Mouse (Mus musculus) heart, embryonic 14.5 days (tissue): Measurements from ENCODE around the gene Pdpn. TPM values are rescaled to one million over a fixed set of nuclear protein-coding genes. Genes with fewer than 3 reads are reported as not detected.

Source experiments
- ATAC-seq: fragments of 200-750 bp; cut with Nextera tagmentation; 2 replicates; pipeline ENCODE4 v1.8.0; 2017; ENCODE audit warnings: low read depth, moderate TSS enrichment; ENCODE audit not compliant: insufficient number of reproducible peaks, insufficient read depth, low FRiP score
- H3K27ac ChIP-seq, 2 experiments: fragments of 200-500 bp in 1 of 2; fragments of 300-500 bp in 1 of 2; sonication (generic) in 1 of 2; replicated peaks in 1 of 2; 2 replicates each; pipeline ENCODE4 v1.5.1; 2012 to 2014; ENCODE audit warnings: low read depth in 2 of 2, low read length in 2 of 2, control low read depth in 1 of 2, mild to moderate bottlenecking in 1 of 2, mixed read lengths in 1 of 2; ENCODE audit not compliant: control insufficient read depth in 1 of 2, insufficient read depth in 1 of 2
- H3K27me3 ChIP-seq: fragments of 300-500 bp; sonication (generic); 2 replicates; pipeline ENCODE4 v1.6.1; 2014; ENCODE audit warnings: mild to moderate bottlenecking, low read length, control low read depth; ENCODE audit not compliant: control insufficient read depth, insufficient read depth
- H3K36me3 ChIP-seq: fragments of 300-500 bp; sonication (generic); 2 replicates; pipeline ENCODE4 v1.6.1; 2014; ENCODE audit warnings: mild to moderate bottlenecking, control low read depth, low read length, mixed read lengths; ENCODE audit not compliant: control insufficient read depth, insufficient read depth
- H3K4me1 ChIP-seq, 2 experiments: fragments of 200-500 bp in 1 of 2; fragments of 300-500 bp in 1 of 2; sonication (generic) in 1 of 2; 2 replicates each; pipeline ENCODE4 v1.6.1; 2012 to 2014; ENCODE audit warnings: low read length in 2 of 2, control low read depth in 1 of 2, mixed read lengths in 1 of 2; ENCODE audit not compliant: control insufficient read depth in 2 of 2, insufficient read depth in 2 of 2
- H3K4me2 ChIP-seq: fragments of 300-500 bp; sonication (generic); 2 replicates; pipeline ENCODE4 v1.6.1; 2014; ENCODE audit warnings: mild to moderate bottlenecking, low read length
- H3K4me3 ChIP-seq, 2 experiments: fragments of 200-500 bp in 1 of 2; fragments of 300-500 bp in 1 of 2; sonication (generic) in 1 of 2; 2 replicates each; pipeline ENCODE4 v1.5.1; 2012 to 2014; ENCODE audit warnings: low read length in 2 of 2, mild to moderate bottlenecking in 2 of 2, control low read depth in 1 of 2, low read depth in 1 of 2, moderate library complexity in 1 of 2; ENCODE audit not compliant: control insufficient read depth in 1 of 2, insufficient read depth in 1 of 2
- H3K9ac ChIP-seq: fragments of 300-500 bp; sonication (generic); 2 replicates; pipeline ENCODE4 v1.6.1; 2014; ENCODE audit warnings: mild to moderate bottlenecking, low read length
- H3K9me3 ChIP-seq: fragments of 300-500 bp; sonication (generic); 2 replicates; pipeline ENCODE4 v1.6.1; 2016; ENCODE audit warnings: low read length, control low read depth; ENCODE audit not compliant: control insufficient read depth
- WGBS: fragments of 180-500 bp; shearing (Covaris S2); extraction: QIAGEN DNeasy Blood & Tissue Kit; methylation state at CpG from one replicate; pipeline ENCODE4 v1.1.7; 2014; 5-methylcytosine and 5-hydroxymethylcytosine counted together
- polyA plus RNA-seq: library from polyadenylated mRNA; unstranded; fragments of >200 nt; fragmentation: Nextera tagmentation; extraction: Ambion mirVana; gene quantifications from 2 replicates; pipeline ENCODE4 v1.2.1, GENCODE M21; 2014

Gene Pdpn
- polyA plus RNA-seq, 1 experiment from 2014 or later = 26.9 TPM

DNA sequence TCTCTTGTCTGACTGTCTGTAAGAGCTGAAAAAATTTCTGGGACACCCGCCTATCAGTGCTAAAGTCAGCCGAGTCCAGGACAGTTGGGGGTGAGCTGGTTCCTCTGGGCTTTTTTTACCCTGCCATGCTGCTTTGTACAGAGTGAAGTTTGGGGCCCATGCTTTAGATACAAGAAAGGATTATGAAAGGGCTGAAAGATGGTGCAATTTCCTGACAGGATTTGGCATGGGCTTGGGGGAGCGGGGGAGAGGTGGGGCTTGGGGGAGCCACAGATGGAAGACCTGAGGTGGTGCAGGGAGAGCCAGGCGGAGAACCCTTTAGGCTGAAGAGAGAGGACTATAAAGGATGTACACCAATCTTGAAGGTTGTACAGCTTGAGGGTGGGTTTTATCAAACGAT, 60.2 kb downstream of the Pdpn start:
- H3K36me3 ChIP-seq = no peaks in the 10 kb centered on the region
- H3K9me3 ChIP-seq = peaks cover 3% of the 10 kb centered on the region; the same call in 1 of the 2 replicates
- H3K27me3 ChIP-seq = no peaks in the 10 kb centered on the region
- H3K4me1 ChIP-seq = peaks cover 0 to 2% of the 10 kb centered on the region in 2 experiments; a peak in 1 of 4 replicates
- no peak for ATAC-seq
- H3K27ac ChIP-seq = no peak overlapping the region
- H3K9ac ChIP-seq = no peak overlapping the region
- WGBS = 86% methylated on average over 5 of the region's 5 CpGs
- no peak overlapping the region for H3K4me2 ChIP-seq
- H3K4me3 ChIP-seq = no peak overlapping the region

GRCm38 (mm10) chr4:143238241-143239031, 60.9 kb downstream of the Pdpn start:
- WGBS = 21% methylated on average over 23 of the region's 23 CpGs
- peaks cover 0 to 2% of the 10 kb centered on the region in 2 experiments; a peak in 1 of 4 replicates for H3K4me1 ChIP-seq
- H3K4me2 ChIP-seq = peak overlapping the region; percentile 53
- H3K9me3 ChIP-seq = peaks cover 3% of the 10 kb centered on the region; the same call in 1 of the 2 replicates
- H3K27ac ChIP-seq = no peak overlapping the region
- no peak overlapping the region for H3K9ac ChIP-seq
- no peaks in the 10 kb centered on the region for H3K36me3 ChIP-seq
- H3K4me3 ChIP-seq = peak overlapping the region in 1 of 2 experiments; percentile 7; a peak in 2 of 4 replicates
- no peaks in the 10 kb centered on the region for H3K27me3 ChIP-seq
- no peak for ATAC-seq

DNA sequence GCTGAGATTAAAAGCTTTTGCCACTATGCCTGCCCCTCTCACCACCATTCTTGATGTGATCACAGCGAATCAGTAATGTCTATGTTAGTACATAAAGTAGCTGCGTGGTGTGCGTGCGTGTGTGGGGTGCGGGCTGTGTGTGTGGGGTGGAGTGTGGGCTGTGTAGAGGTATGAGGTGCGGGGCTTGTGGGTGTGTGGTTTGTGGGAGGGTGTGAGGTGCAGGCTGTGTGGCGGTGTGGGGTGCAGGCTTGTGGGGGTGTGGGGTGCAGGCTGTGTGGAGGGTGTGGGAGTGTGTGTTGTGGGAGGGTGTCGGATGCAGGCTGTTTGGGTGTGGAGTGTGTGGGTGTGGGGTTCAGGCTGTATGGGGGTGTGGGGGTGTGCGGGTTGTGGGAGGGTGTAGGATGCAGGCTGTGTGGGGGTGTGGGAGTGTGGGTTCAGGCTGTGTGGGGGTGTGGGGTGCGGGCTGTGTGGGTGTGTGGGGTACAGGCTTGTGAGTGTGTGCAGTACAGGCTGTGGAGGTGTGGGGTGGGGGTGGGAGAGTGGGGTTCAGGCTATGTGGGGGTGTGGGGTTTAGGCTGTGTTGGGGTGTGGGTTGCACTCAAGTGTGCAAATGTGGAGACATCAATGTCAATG, 67.5 kb downstream of the Pdpn start:
- no peak for ATAC-seq
- no peaks in the 10 kb centered on the region; the same call in 1 of the 2 replicates for H3K27me3 ChIP-seq
- no peak overlapping the region for H3K27ac ChIP-seq
- H3K36me3 ChIP-seq = no peaks in the 10 kb centered on the region
- peaks cover 6% of the 10 kb centered on the region in 2 experiments; a peak in 3 of 4 replicates for H3K4me1 ChIP-seq
- 92% methylated on average over 10 of the region's 10 CpGs for WGBS
- H3K9ac ChIP-seq = no peak overlapping the region
- H3K4me2 ChIP-seq = no peak overlapping the region
- peaks cover 3% of the 10 kb centered on the region; the same call in 1 of the 2 replicates for H3K9me3 ChIP-seq
- H3K4me3 ChIP-seq = no peak overlapping the region

- H3K27me3 ChIP-seq = no peaks in the 10 kb centered on the region; the same call in 1 of the 2 replicates
- H3K9ac ChIP-seq = no peak overlapping the region
- H3K4me2 ChIP-seq = no peak overlapping the region
- peaks cover 6% of the 10 kb centered on the region in 2 experiments; a peak in 3 of 4 replicates for H3K4me1 ChIP-seq
- peaks cover 3% of the 10 kb centered on the region; the same call in 1 of the 2 replicates for H3K9me3 ChIP-seq
- no peak for ATAC-seq
- no peak overlapping the region for H3K4me3 ChIP-seq
- H3K36me3 ChIP-seq = no peaks in the 10 kb centered on the region
- no peak overlapping the region for H3K27ac ChIP-seq
- WGBS = 77% methylated on average over 3 of the region's 3 CpGs
These were observed 68.3 kb downstream of the Pdpn start for GRCm38 (mm10) chr4:143231110-143231509.

- H3K9ac ChIP-seq = no peak overlapping the region
- no peak overlapping the region for H3K4me2 ChIP-seq
- peaks cover 6% of the 10 kb centered on the region in 2 experiments; a peak in 3 of 4 replicates for H3K4me1 ChIP-seq
- WGBS = 37% methylated on average over 5 of the region's 5 CpGs
- no peak overlapping the region for H3K4me3 ChIP-seq
- no peak overlapping the region for H3K27ac ChIP-seq
- no peaks in the 10 kb centered on the region for H3K9me3 ChIP-seq
- no peaks in the 10 kb centered on the region for H3K36me3 ChIP-seq
- no peaks in the 10 kb centered on the region; the same call in 1 of the 2 replicates for H3K27me3 ChIP-seq
- no peak for ATAC-seq
These were observed 71.4 kb downstream of the Pdpn start for GRCm38 (mm10) chr4:143227976-143228375.

- ATAC-seq = no peak
- peaks cover 6% of the 10 kb centered on the region in 2 experiments; a peak in 3 of 4 replicates for H3K4me1 ChIP-seq
- no peak overlapping the region for H3K4me2 ChIP-seq
- no peaks in the 10 kb centered on the region for H3K36me3 ChIP-seq
- H3K9me3 ChIP-seq = no peaks in the 10 kb centered on the region
- H3K4me3 ChIP-seq = no peak overlapping the region
- WGBS = 22% methylated on average over 9 of the region's 9 CpGs
- H3K27me3 ChIP-seq = no peaks in the 10 kb centered on the region; the same call in 1 of the 2 replicates
- no peak overlapping the region for H3K27ac ChIP-seq
- no peak overlapping the region for H3K9ac ChIP-seq
These were observed 73.5 kb downstream of the Pdpn start for GRCm38 (mm10) chr4:143225886-143226285.

- H3K9me3 ChIP-seq = no peaks in the 10 kb centered on the region
- H3K4me2 ChIP-seq = no peak overlapping the region
- H3K4me1 ChIP-seq = no peaks in the 10 kb centered on the region
- H3K4me3 ChIP-seq = no peak overlapping the region
- no peak overlapping the region for H3K27ac ChIP-seq
- no peaks in the 10 kb centered on the region for H3K36me3 ChIP-seq
- H3K27me3 ChIP-seq = no peaks in the 10 kb centered on the region
- H3K9ac ChIP-seq = no peak overlapping the region
- 72% methylated on average over 9 of the region's 9 CpGs for WGBS
- ATAC-seq = no peak
These were observed 80.0 kb downstream of the Pdpn start for GRCm38 (mm10) chr4:143219316-143219751.
